Mouse (Mus musculus) thymus, adult 2 months (tissue): Measurements from ENCODE around the gene Cutc.

Experiments used
- CTCF ChIP-seq: fragments of 200-500 bp; IDR thresholded peaks from 2 replicates; pipeline ENCODE4 v1.5.1; 2012; ENCODE audit warnings: mild to moderate bottlenecking, control low read depth, low read length, moderate library complexity, borderline replicate concordance; ENCODE audit not compliant: control insufficient read depth, poor library complexity, insufficient read depth; ENCODE audit errors: extremely low read depth
- POLR2A ChIP-seq: fragments of 200-500 bp; IDR thresholded peaks from 2 replicates; pipeline ENCODE4 v1.6.1; 2012; ENCODE audit warnings: mild to moderate bottlenecking, low read length, control low read depth, moderate library complexity; ENCODE audit not compliant: control insufficient read depth, poor library complexity, insufficient read depth; ENCODE audit errors: extremely low read depth

DNA sequence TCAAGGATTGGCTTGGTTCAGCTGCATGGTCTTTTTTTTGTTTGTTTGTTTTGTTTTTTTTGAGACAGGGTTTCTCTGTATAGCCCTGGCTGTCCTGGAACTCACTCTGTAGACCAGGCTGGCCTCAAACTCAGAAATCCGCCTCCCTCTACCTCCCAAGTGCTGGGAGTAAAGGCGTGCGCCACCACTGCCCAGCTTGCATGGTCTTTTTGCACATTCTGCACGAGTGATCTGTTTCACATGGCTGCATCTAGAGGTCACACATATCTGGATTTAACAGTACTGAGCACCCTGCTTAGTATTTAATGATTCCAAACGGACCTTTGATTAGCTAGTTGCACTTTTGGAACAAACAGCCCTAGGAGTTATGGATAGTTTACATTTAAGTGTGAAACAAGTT is 40.8 kb upstream of the Cutc start:
- TF ChIP-seq CTCF (no peak), POLR2A (no peak)
